Mouse (Mus musculus) midbrain, embryonic 16.5 days (tissue): Measurements from ENCODE around the gene Commd3. TPM values are rescaled to one million over a fixed set of nuclear protein-coding genes. Genes with fewer than 3 reads are reported as not detected.
A peak's percentile ranks its signal among the peaks of the same experiment; 100 is the strongest.

Source experiments
- ATAC-seq: fragments of 200-750 bp; cut with Nextera tagmentation; 2 replicates; pipeline ENCODE4 v1.8.0; 2017; ENCODE audit warnings: moderate TSS enrichment
- H3K27ac ChIP-seq: fragments of 300-500 bp; sonication (generic); 2 replicates; pipeline ENCODE4 v1.5.1; 2014; ENCODE audit warnings: mild to moderate bottlenecking, low read length, mixed read lengths
- H3K27me3 ChIP-seq: fragments of 300-500 bp; sonication (generic); 2 replicates; pipeline ENCODE4 v1.6.1; 2014; ENCODE audit warnings: low read depth, low read length, mixed read lengths; ENCODE audit not compliant: control insufficient read depth, insufficient read depth
- H3K36me3 ChIP-seq: fragments of 300-500 bp; sonication (generic); 2 replicates; pipeline ENCODE4 v1.6.1; 2014; ENCODE audit warnings: mild to moderate bottlenecking, low read length, moderate library complexity, mixed read lengths; ENCODE audit not compliant: control insufficient read depth, insufficient read depth
- H3K4me1 ChIP-seq: fragments of 300-500 bp; sonication (generic); 2 replicates; pipeline ENCODE4 v1.6.1; 2014; ENCODE audit warnings: mild to moderate bottlenecking, low read length, mixed read lengths; ENCODE audit not compliant: control insufficient read depth, insufficient read depth
- H3K4me2 ChIP-seq: fragments of 300-500 bp; sonication (generic); 2 replicates; pipeline ENCODE4 v1.6.1; 2014; ENCODE audit warnings: mild to moderate bottlenecking, low read length, mixed read lengths
- H3K4me3 ChIP-seq: fragments of 300-500 bp; sonication (generic); 2 replicates; pipeline ENCODE4 v1.5.1; 2014; ENCODE audit warnings: low read depth, mild to moderate bottlenecking, low read length, moderate library complexity, mixed read lengths
- H3K9ac ChIP-seq: fragments of 300-500 bp; sonication (generic); 2 replicates; pipeline ENCODE4 v1.6.1; 2014; ENCODE audit warnings: low read depth, low read length, mixed read lengths
- H3K9me3 ChIP-seq: fragments of 300-500 bp; sonication (generic); replicated peaks from 2 replicates; pipeline ENCODE4 v1.6.1; 2014; ENCODE audit warnings: mild to moderate bottlenecking, low read length, mixed read lengths; ENCODE audit not compliant: control insufficient read depth, poor library complexity, severe bottlenecking
- WGBS: fragments of 180-500 bp; shearing (Covaris S2); extraction: QIAGEN DNeasy Blood & Tissue Kit; methylation state at CpG from one replicate; pipeline ENCODE4 v1.1.7; 2014; 5-methylcytosine and 5-hydroxymethylcytosine counted together
- polyA plus RNA-seq: library from polyadenylated mRNA; unstranded; fragments of >200 nt; fragmentation: Nextera tagmentation; extraction: Ambion mirVana; gene quantifications from 2 replicates; pipeline ENCODE4 v1.2.1, GENCODE M21; 2015

The Commd3 gene
- polyA plus RNA-seq, 1 experiment from 2014 or later: 194 TPM

GRCm38 (mm10) chr2:18690055-18690691 lies 18.0 kb downstream of the Commd3 start:
- Histone ChIP-seq H3K4me1 (peaks cover 20% of the 10 kb centered on the region), H3K36me3 (no peaks in the 10 kb centered on the region), H3K9me3 (no peaks in the 10 kb centered on the region), H3K27me3 (peaks cover 28% of the 10 kb centered on the region), H3K4me3 (peak overlapping the region; percentile 46), H3K27ac (no peak overlapping the region), H3K4me2 (peak overlapping the region; percentile 84), H3K9ac (peak overlapping the region; percentile 63)
- under 1% methylated on average over 53 of the region's 58 CpGs for WGBS
- ATAC-seq: peak; percentile 78

GRCm38 (mm10) chr2:18690756-18691155 lies 18.6 kb downstream of the Commd3 start:
- Histone ChIP-seq H3K36me3 (no peaks in the 10 kb centered on the region), H3K4me1 (peaks cover 20% of the 10 kb centered on the region), H3K4me2 (no peak overlapping the region), H3K27ac (no peak overlapping the region), H3K9me3 (no peaks in the 10 kb centered on the region), H3K9ac (no peak overlapping the region), H3K4me3 (no peak overlapping the region; the same call in 1 of the 2 replicates), H3K27me3 (peaks cover 30% of the 10 kb centered on the region)
- no peak for ATAC-seq
- 0% methylated on average over 9 of the region's 9 CpGs for WGBS

GRCm38 (mm10) chr2:18692031-18692430 lies 19.8 kb downstream of the Commd3 start:
- no peak for ATAC-seq
- Histone ChIP-seq H3K9me3 (no peaks in the 10 kb centered on the region), H3K9ac (no peak overlapping the region), H3K4me2 (no peak overlapping the region), H3K4me3 (no peak overlapping the region), H3K27ac (no peak overlapping the region), H3K36me3 (no peaks in the 10 kb centered on the region), H3K4me1 (peaks cover 20% of the 10 kb centered on the region), H3K27me3 (peaks cover 20% of the 10 kb centered on the region)

- Histone ChIP-seq H3K4me2 (no peak overlapping the region), H3K36me3 (no peaks in the 10 kb centered on the region), H3K27ac (no peak overlapping the region), H3K9me3 (no peaks in the 10 kb centered on the region), H3K9ac (no peak overlapping the region), H3K27me3 (peaks cover 15% of the 10 kb centered on the region), H3K4me1 (peaks cover 20% of the 10 kb centered on the region), H3K4me3 (no peak overlapping the region)
- no peak for ATAC-seq
- 4% methylated on average over 1 of the region's 1 CpGs for WGBS
These were observed 20.4 kb downstream of the Commd3 start for GRCm38 (mm10) chr2:18692548-18692947.

GRCm38 (mm10) chr2:18693491-18693870 lies 21.3 kb downstream of the Commd3 start:
- Histone ChIP-seq H3K4me1 (peaks cover 20% of the 10 kb centered on the region), H3K36me3 (no peaks in the 10 kb centered on the region), H3K27me3 (peaks cover 14% of the 10 kb centered on the region), H3K9ac (no peak overlapping the region), H3K9me3 (no peaks in the 10 kb centered on the region), H3K4me3 (peak overlapping the region; percentile 44), H3K27ac (no peak overlapping the region), H3K4me2 (peak overlapping the region; percentile 56)
- no peak for ATAC-seq
- WGBS: under 1% methylated on average over 5 of the region's 5 CpGs

GRCm38 (mm10) chr2:18693871-18694610 lies 21.9 kb downstream of the Commd3 start, which contains the start of gene Spag6:
Gene Spag6 (plus strand): TSS chr2:18694032.
- H3K4me1 ChIP-seq: peaks cover 17% of the 10 kb centered on the region
- no peaks in the 10 kb centered on the region for H3K9me3 ChIP-seq
- H3K36me3 ChIP-seq: no peaks in the 10 kb centered on the region
- peak within 1 kb of the TSS; percentile 53 for H3K9ac ChIP-seq
- 0 out of 2 replicates have a peak within 1 kb of the TSS, but pooled peaks have one; percentile 47 for H3K27ac ChIP-seq
- H3K4me3 ChIP-seq: peak within 1 kb of the TSS; percentile 44
- H3K4me2 ChIP-seq: peak within 1 kb of the TSS; percentile 56
- ATAC-seq: peak; percentile 75
- H3K27me3 ChIP-seq: peaks cover 14% of the 10 kb centered on the region
- whole genome bisulfite sequencing: under 1% methylated on average over 51 of the region's 61 CpGs

- 0% methylated on average over 19 of the region's 20 CpGs for WGBS
- peak overlapping the region; percentile 56 for H3K4me2 ChIP-seq
- peaks cover 17% of the 10 kb centered on the region for H3K27me3 ChIP-seq
- H3K27ac ChIP-seq: no peak overlapping the region
- H3K4me3 ChIP-seq: peak overlapping the region; percentile 44
- H3K4me1 ChIP-seq: peaks cover 14% of the 10 kb centered on the region
- H3K9me3 ChIP-seq: no peaks in the 10 kb centered on the region
- H3K36me3 ChIP-seq: no peaks in the 10 kb centered on the region
- H3K9ac ChIP-seq: peak overlapping the region; percentile 53; the same call in 1 of the 2 replicates
- ATAC-seq: peak; percentile 15; the same call in 1 of the 2 replicates
These were observed 22.4 kb downstream of the Commd3 start for GRCm38 (mm10) chr2:18694611-18694950.

- Histone ChIP-seq H3K4me1 (peaks cover 9% of the 10 kb centered on the region), H3K36me3 (no peaks in the 10 kb centered on the region), H3K27me3 (peaks cover 19% of the 10 kb centered on the region), H3K9me3 (no peaks in the 10 kb centered on the region), H3K27ac (no peak overlapping the region), H3K9ac (no peak overlapping the region), H3K4me3 (no peak overlapping the region), H3K4me2 (no peak overlapping the region)
- 2% methylated on average over 8 of the region's 8 CpGs for WGBS
- no peak for ATAC-seq
These were observed 23.0 kb downstream of the Commd3 start for GRCm38 (mm10) chr2:18695163-18695562.

- 4% methylated on average over 7 of the region's 7 CpGs for WGBS
- Histone ChIP-seq H3K27ac (no peak overlapping the region), H3K4me2 (no peak overlapping the region), H3K4me3 (no peak overlapping the region), H3K4me1 (peaks cover 5% of the 10 kb centered on the region; the same call in 1 of the 2 replicates), H3K9ac (no peak overlapping the region), H3K27me3 (peaks cover 21% of the 10 kb centered on the region), H3K36me3 (no peaks in the 10 kb centered on the region), H3K9me3 (no peaks in the 10 kb centered on the region)
- ATAC-seq: no peak
These were observed 23.5 kb downstream of the Commd3 start for GRCm38 (mm10) chr2:18695629-18696150.
